Mouse (Mus musculus): ENCODE data around the gene Sel1l. TPM values are rescaled to one million over a fixed set of nuclear protein-coding genes. Genes with fewer than 3 reads are reported as not detected.

Sel1l gene
- polyA plus RNA-seq, 1 experiment from 2014 or later = 95.3 TPM

GRCm38 (mm10) chr12:91845393-91845792 is 3.6 kb downstream of the Sel1l start:
- Histone ChIP-seq H3K27ac (no peak overlapping the region), H3K27me3 (no peaks in the 10 kb centered on the region), H3K4me3 (no peak overlapping the region), H3K9me3 (replicated peaks) (no peaks in the 10 kb centered on the region), H3K4me1 (peaks cover 24% of the 10 kb centered on the region), H3K36me3 (ENCODE audit: poor library complexity, severe bottlenecking) (peaks cover 29% of the 10 kb centered on the region), H3K9ac (no peak overlapping the region), H3K4me2 (no peak overlapping the region)
- no peak for ATAC-seq
- WGBS = 72% methylated on average over 9 of the region's 9 CpGs

GRCm38 (mm10) chr12:91844542-91844941 is 4.4 kb downstream of the Sel1l start:
- no peaks in the 10 kb centered on the region for H3K27me3 ChIP-seq
- no peak overlapping the region for H3K27ac ChIP-seq
- ATAC-seq = no peak
- H3K9ac ChIP-seq = no peak overlapping the region
- WGBS = 68% methylated on average over 4 of the region's 4 CpGs
- peaks cover 24% of the 10 kb centered on the region for H3K4me1 ChIP-seq
- H3K4me3 ChIP-seq = no peak overlapping the region
- peaks cover 35% of the 10 kb centered on the region for H3K36me3 ChIP-seq (ENCODE audit: poor library complexity, severe bottlenecking)
- no peak overlapping the region for H3K4me2 ChIP-seq
- H3K9me3 ChIP-seq (replicated peaks) = no peaks in the 10 kb centered on the region

GRCm38 (mm10) chr12:91843888-91844287 is 5.1 kb downstream of the Sel1l start:
- no peak for ATAC-seq
- no peak overlapping the region for H3K27ac ChIP-seq
- no peak overlapping the region for H3K4me3 ChIP-seq
- H3K9ac ChIP-seq = no peak overlapping the region
- H3K36me3 ChIP-seq (ENCODE audit: poor library complexity, severe bottlenecking) = peaks cover 42% of the 10 kb centered on the region
- no peaks in the 10 kb centered on the region for H3K9me3 ChIP-seq (replicated peaks)
- peaks cover 24% of the 10 kb centered on the region for H3K4me1 ChIP-seq
- H3K27me3 ChIP-seq = no peaks in the 10 kb centered on the region
- 95% methylated on average over 13 of the region's 13 CpGs for WGBS
- H3K4me2 ChIP-seq = no peak overlapping the region

- H3K27ac ChIP-seq = no peak overlapping the region
- no peaks in the 10 kb centered on the region for H3K27me3 ChIP-seq
- H3K4me1 ChIP-seq = peaks cover 6% of the 10 kb centered on the region; the same call in 1 of the 2 replicates
- H3K9me3 ChIP-seq (replicated peaks) = no peaks in the 10 kb centered on the region
- no peak overlapping the region for H3K4me2 ChIP-seq
- no peak overlapping the region for H3K9ac ChIP-seq
- ATAC-seq = no peak
- WGBS = 96% methylated on average over 6 of the region's 6 CpGs
- no peak overlapping the region for H3K4me3 ChIP-seq
- H3K36me3 ChIP-seq (ENCODE audit: poor library complexity, severe bottlenecking) = peaks cover 64% of the 10 kb centered on the region
Measured at GRCm38 (mm10) chr12:91841714-91842113, 7.2 kb downstream of the Sel1l start.

- Histone ChIP-seq H3K9ac (no peak overlapping the region), H3K4me2 (no peak overlapping the region), H3K27ac (no peak overlapping the region), H3K36me3 (ENCODE audit: poor library complexity, severe bottlenecking) (peaks cover 91% of the 10 kb centered on the region), H3K27me3 (no peaks in the 10 kb centered on the region), H3K9me3 (replicated peaks) (no peaks in the 10 kb centered on the region), H3K4me3 (no peak overlapping the region), H3K4me1 (no peaks in the 10 kb centered on the region)
- WGBS = 94% methylated on average over 7 of the region's 7 CpGs
- ATAC-seq = no peak
Measured at GRCm38 (mm10) chr12:91838261-91838660, 10.7 kb downstream of the Sel1l start.

- no peaks in the 10 kb centered on the region for H3K27me3 ChIP-seq
- no peak overlapping the region for H3K4me3 ChIP-seq
- H3K4me2 ChIP-seq = no peak overlapping the region
- no peak overlapping the region for H3K27ac ChIP-seq
- H3K4me1 ChIP-seq = no peaks in the 10 kb centered on the region
- ATAC-seq = no peak
- no peaks in the 10 kb centered on the region for H3K9me3 ChIP-seq (replicated peaks)
- H3K9ac ChIP-seq = no peak overlapping the region
- WGBS = 94% methylated on average over 7 of the region's 7 CpGs
- H3K36me3 ChIP-seq (ENCODE audit: poor library complexity, severe bottlenecking) = peaks cover 94% of the 10 kb centered on the region
Measured at GRCm38 (mm10) chr12:91837401-91838065, 11.4 kb downstream of the Sel1l start.

GRCm38 (mm10) chr12:91833939-91834333 is 15.0 kb downstream of the Sel1l start:
- Histone ChIP-seq H3K4me1 (no peaks in the 10 kb centered on the region), H3K27me3 (no peaks in the 10 kb centered on the region), H3K36me3 (ENCODE audit: poor library complexity, severe bottlenecking) (peaks cover 86% of the 10 kb centered on the region), H3K9me3 (replicated peaks) (no peaks in the 10 kb centered on the region), H3K4me2 (no peak overlapping the region), H3K27ac (no peak overlapping the region), H3K4me3 (no peak overlapping the region), H3K9ac (no peak overlapping the region)
- ATAC-seq = no peak
- 90% methylated on average over 5 of the region's 5 CpGs for WGBS

- Histone ChIP-seq H3K4me3 (no peak overlapping the region), H3K9me3 (replicated peaks) (no peaks in the 10 kb centered on the region), H3K4me1 (no peaks in the 10 kb centered on the region), H3K27me3 (no peaks in the 10 kb centered on the region), H3K27ac (no peak overlapping the region), H3K4me2 (no peak overlapping the region), H3K36me3 (ENCODE audit: poor library complexity, severe bottlenecking) (peaks cover 85% of the 10 kb centered on the region), H3K9ac (no peak overlapping the region)
- 91% methylated on average over 3 of the region's 3 CpGs for WGBS
- ATAC-seq = no peak
Measured at GRCm38 (mm10) chr12:91833237-91833938, 15.6 kb downstream of the Sel1l start.

- no peak overlapping the region for H3K4me3 ChIP-seq
- WGBS = 87% methylated on average over 7 of the region's 7 CpGs
- no peaks in the 10 kb centered on the region for H3K9me3 ChIP-seq (replicated peaks)
- no peak overlapping the region for H3K27ac ChIP-seq
- H3K27me3 ChIP-seq = no peaks in the 10 kb centered on the region
- H3K36me3 ChIP-seq (ENCODE audit: poor library complexity, severe bottlenecking) = peaks cover 83% of the 10 kb centered on the region
- H3K9ac ChIP-seq = no peak overlapping the region
- no peak overlapping the region for H3K4me2 ChIP-seq
- ATAC-seq = no peak
- no peaks in the 10 kb centered on the region for H3K4me1 ChIP-seq
Measured at GRCm38 (mm10) chr12:91831410-91831809, 17.5 kb downstream of the Sel1l start.

- Histone ChIP-seq H3K9ac (no peak overlapping the region), H3K9me3 (replicated peaks) (no peaks in the 10 kb centered on the region), H3K27me3 (no peaks in the 10 kb centered on the region), H3K4me1 (no peaks in the 10 kb centered on the region), H3K27ac (no peak overlapping the region), H3K4me3 (no peak overlapping the region), H3K4me2 (no peak overlapping the region), H3K36me3 (ENCODE audit: poor library complexity, severe bottlenecking) (peaks cover 78% of the 10 kb centered on the region)
- 91% methylated on average over 12 of the region's 12 CpGs for WGBS
- ATAC-seq = no peak
Measured at GRCm38 (mm10) chr12:91820461-91820860, 28.5 kb downstream of the Sel1l start.

GRCm38 (mm10) chr12:91818726-91819125 is 30.2 kb downstream of the Sel1l start:
- WGBS = 93% methylated on average over 4 of the region's 4 CpGs
- H3K27me3 ChIP-seq = no peaks in the 10 kb centered on the region
- no peaks in the 10 kb centered on the region for H3K9me3 ChIP-seq (replicated peaks)
- no peak overlapping the region for H3K27ac ChIP-seq
- no peak overlapping the region for H3K9ac ChIP-seq
- H3K4me2 ChIP-seq = no peak overlapping the region
- H3K4me1 ChIP-seq = no peaks in the 10 kb centered on the region
- no peak overlapping the region for H3K4me3 ChIP-seq
- H3K36me3 ChIP-seq (ENCODE audit: poor library complexity, severe bottlenecking) = peaks cover 79% of the 10 kb centered on the region
- ATAC-seq = no peak

- Histone ChIP-seq H3K36me3 (ENCODE audit: poor library complexity, severe bottlenecking) (peaks cover 81% of the 10 kb centered on the region), H3K9me3 (replicated peaks) (no peaks in the 10 kb centered on the region), H3K4me3 (no peak overlapping the region), H3K9ac (no peak overlapping the region), H3K4me2 (no peak overlapping the region), H3K27ac (no peak overlapping the region), H3K27me3 (no peaks in the 10 kb centered on the region), H3K4me1 (no peaks in the 10 kb centered on the region)
- 25% methylated on average over 10 of the region's 10 CpGs for WGBS
- peak; percentile 87 for ATAC-seq
Measured at GRCm38 (mm10) chr12:91815990-91816389, 33.0 kb downstream of the Sel1l start.

Measured in forebrain, embryonic 13.5 days (tissue).